Mouse (Mus musculus) thymus, postnatal 14 days (tissue): ENCODE measurements at regions not wholly inside any gene's neighbourhood (a gene's known extent, or its start where the extent isn't known, plus 50 kb on each side); places are given as distances from the start of the nearest gene placed in this dataset.
A peak's percentile ranks its signal among the peaks of the same experiment; 100 is the strongest.

Experiments
- DNase-seq: peaks from one replicate; pipeline ENCODE4 v3.0.0; 2021

DNA sequence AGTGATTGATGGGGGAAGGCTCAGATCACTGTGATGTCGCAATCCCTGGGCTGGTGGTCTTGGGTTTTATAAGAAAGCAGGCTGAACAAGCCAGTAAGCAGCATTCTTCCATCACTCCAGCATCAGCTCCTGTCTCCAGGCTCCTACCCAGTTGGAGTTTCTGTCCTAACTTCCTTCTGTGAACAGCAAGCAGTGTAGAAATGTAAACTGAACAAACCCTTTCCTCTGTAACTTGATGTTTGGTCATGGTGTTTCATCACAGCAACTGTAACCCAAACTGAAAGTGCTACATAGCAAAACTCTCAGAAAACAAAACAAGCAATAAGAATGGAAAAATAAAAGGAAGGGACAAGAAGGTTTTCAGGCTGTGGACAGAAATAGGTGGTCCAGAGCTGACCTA is 71.5 kb upstream of the Marcks start:
- no peak for DNase-seq

DNA sequence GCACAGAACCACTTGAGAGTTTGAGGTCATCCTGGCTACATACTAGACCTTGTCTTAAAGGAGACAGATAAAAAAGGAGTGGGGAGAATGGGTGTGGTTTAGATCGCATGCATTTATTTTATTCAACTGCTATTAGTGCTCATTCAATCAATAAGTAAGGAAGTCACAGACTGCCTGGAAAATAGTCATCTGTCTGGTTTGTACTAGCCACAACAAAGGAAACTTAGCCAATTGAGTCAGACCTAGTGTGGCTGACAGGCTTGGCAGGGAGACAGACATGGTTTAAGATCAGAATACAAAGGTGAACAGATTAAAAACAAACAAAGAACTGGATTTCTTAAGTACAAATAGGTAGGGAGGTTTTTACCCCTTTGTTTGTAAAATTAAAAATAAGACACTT is 68.3 kb upstream of the Marcks start:
- no peak for DNase-seq

DNA sequence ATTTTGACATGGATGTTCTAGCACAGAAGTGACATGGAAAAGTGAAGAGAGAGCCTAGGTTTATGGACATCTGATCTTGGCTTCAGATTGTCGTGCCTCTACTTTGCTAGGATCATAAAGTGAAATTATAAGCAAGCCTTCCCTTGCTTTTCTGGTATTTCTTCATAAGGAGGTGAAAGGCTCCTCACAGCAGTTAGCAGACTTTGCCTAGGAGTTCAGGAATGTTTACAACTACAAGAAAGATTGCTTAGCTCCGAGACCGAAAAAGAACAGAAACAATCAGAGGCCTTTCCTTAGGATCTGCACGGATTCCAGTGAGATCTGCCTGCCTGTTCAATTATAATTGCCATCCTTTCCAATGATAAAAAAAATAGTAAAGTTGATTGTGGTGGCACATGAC is 67.8 kb upstream of the Marcks start:
- DNase-seq = no peak

DNA sequence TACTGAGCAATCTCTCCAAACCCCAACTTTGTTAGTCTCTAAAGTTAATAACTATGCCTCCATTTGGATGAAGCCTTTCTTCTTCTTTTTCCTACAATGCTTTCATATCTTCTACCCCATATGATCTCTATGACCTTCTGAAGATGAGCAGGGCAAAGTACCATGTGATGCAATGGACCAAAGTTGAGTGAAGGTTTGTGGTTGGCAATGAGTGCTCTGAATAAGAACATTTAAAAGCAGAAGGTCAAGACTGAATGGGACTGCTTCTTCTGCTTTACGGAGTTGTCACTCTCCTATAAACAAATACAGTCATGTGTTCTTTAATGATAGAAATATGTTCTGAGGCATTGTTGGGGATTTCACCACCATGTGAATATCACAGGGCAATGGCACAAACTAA is 65.0 kb upstream of the Marcks start:
- DNase-seq = no peak

DNA sequence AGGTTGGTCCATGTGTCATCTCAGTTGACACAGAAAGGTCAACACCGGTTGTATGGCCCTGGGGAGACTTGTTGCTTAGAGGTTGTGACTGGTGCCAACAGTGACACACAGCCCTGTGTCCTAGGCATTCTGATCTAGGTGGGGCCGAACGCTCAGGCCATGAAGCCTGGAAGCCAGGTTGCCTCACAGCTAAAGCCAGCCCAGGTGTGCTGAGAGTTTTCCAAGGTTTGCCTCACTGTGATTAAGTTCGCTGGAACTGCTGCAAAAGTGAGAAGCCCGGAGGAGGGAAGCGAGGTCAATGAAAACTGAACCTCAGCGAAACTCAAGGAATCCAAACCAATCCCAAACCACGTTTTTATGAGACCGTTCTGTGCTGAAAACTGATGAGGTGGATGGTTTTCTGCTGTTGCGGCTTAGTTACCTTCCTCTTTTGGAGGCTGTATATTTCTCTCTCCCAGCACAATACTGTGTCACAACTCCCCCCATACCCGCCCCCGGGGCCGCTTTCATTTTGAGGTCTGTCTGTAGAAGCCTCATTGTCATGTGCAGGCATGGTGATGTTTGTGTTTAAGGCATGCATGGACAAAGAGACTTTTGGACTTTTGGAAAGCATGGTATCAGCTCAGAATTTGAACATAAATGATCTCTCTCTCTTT is 56.2 kb upstream of the Marcks start:
- peak; percentile 65 for DNase-seq

DNA sequence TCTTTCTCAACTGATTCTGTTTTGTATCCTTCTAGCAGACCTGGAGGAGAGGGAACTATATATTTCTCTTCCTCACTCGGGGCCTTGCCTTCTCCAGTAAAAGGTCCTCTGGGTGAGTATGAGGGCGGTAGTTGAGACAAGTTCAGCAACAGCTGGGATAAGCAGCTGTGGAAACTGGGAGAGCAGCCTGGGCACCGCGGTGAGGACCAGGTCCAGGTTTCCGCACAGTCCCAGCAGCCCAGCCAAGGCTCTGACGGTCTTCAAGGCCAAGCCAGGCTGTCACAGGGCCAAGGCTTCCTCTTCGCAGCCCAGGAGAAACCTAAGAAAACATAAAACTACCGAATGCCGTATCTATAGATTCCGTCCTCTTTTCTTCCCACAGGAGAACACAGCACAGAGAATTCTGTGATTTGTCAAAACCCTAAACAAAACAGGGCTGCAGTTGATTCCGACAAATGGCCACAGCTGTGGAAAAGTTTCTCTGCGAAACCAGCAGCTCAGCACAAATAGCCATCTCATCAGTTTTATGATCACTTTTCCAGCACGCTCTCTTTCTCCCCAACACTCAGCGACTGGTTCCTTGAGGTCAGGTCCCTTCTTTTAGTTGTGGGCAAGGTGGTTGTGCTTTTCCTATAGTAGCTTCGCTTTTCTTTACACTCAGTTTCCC is 55.5 kb upstream of the Marcks start:
- DNase-seq = no peak

DNA sequence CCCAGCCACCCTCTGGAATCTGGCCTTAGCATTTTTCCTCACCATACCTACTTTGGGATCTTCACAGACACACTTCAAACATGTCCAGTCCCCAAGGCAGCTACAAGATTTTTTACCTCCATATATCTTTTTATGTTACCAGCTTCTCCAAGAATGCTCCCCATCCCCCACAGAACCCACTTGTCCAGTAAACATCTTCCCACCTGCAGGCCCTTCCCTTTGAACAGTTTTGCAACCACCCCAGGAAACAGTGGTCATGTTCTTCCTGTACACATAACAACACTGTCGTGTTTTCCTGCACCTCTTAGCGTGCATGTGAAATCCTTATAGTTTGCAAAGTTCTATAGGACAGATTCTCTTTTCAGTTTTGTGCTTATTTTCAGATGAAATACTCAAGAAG is 53.9 kb upstream of the Marcks start:
- peak; percentile 55 for DNase-seq

DNA sequence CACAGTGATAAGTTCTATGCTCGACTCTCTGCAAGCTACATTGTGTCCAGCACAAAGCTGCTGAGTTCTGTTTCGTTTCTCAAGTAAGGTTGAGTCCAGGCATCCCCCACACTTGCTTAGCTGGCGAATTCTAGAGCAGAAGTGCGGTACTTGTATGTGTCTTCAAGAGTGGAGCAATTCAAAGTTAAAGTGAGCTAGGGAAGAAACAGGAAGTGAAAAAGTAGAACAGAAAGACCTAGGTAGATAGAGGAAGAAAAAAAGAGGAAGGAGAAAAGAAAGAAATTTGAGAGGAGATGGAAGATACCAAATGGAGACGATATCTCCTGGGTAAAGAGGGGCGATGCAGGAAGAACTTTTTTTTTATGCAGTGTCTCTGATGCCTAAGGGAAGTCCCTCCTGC is 51.4 kb upstream of the Marcks start:
- peak; percentile 15 for DNase-seq
